Mouse (Mus musculus): ENCODE data around the gene Usp17la. TPM values are rescaled to one million over a fixed set of nuclear protein-coding genes. Genes with fewer than 3 reads are reported as not detected.

The Usp17la gene
- not detected for polyA plus RNA-seq (2017; shearing (Covaris generic))

GRCm38 (mm10) chr7:104856709-104857108 is at the start of gene Usp17la:
TSS of gene Usp17la (plus strand) at chr7:104857009.

GRCm38 (mm10) chr7:104842503-104842902 is 14.3 kb upstream of the Usp17la start, which contains the start of gene Usp17lb:
TSS of gene Usp17lb (minus strand) at chr7:104842603.

GRCm38 (mm10) chr7:104877731-104878130 is 20.9 kb downstream of the Usp17la start, which contains the start of gene Olfr665:
TSS of gene Olfr665 (plus strand) at chr7:104878031.

GRCm38 (mm10) chr7:104895852-104896251 is 39.0 kb downstream of the Usp17la start, which contains the start of gene Olfr666:
TSS of gene Olfr666 (minus strand) at chr7:104895952.

Other genes starting within 250 kb of the Usp17la start
- not detected for gene Olfr656, start 243.1 kb upstream of the Usp17la start, polyA plus RNA-seq (2017; shearing (Covaris generic))
- gene Olfr657, start 232.2 kb upstream of the Usp17la start, polyA plus RNA-seq (2017; shearing (Covaris generic)) = not detected
- not detected for gene Olfr658, start 209.7 kb upstream of the Usp17la start, polyA plus RNA-seq (2017; shearing (Covaris generic))
- gene Olfr659, start 190.3 kb upstream of the Usp17la start, polyA plus RNA-seq (2017; shearing (Covaris generic)) = 0.11 TPM
- not detected for gene Olfr661, start 170.5 kb upstream of the Usp17la start, polyA plus RNA-seq (2017; shearing (Covaris generic))
- not detected for gene Usp17le, start 79.5 kb upstream of the Usp17la start, polyA plus RNA-seq (2017; shearing (Covaris generic))
- not detected for gene Usp17lb, start 14.4 kb upstream of the Usp17la start, polyA plus RNA-seq (2017; shearing (Covaris generic))
- gene Olfr665, start 21.0 kb downstream of the Usp17la start, polyA plus RNA-seq (2017; shearing (Covaris generic)) = not detected
- not detected for gene Olfr666, start 38.9 kb downstream of the Usp17la start, polyA plus RNA-seq (2017; shearing (Covaris generic))
- gene Olfr667, start 64.5 kb downstream of the Usp17la start, polyA plus RNA-seq (2017; shearing (Covaris generic)) = not detected
- not detected for gene Olfr668, start 71.0 kb downstream of the Usp17la start, polyA plus RNA-seq (2017; shearing (Covaris generic))
- gene Olfr669, start 77.2 kb downstream of the Usp17la start, polyA plus RNA-seq (2017; shearing (Covaris generic)) = not detected
- gene Olfr670, start 105.6 kb downstream of the Usp17la start, polyA plus RNA-seq (2017; shearing (Covaris generic)) = not detected
- 0.17 TPM for gene Olfr671, start 122.1 kb downstream of the Usp17la start, polyA plus RNA-seq (2017; shearing (Covaris generic))
- not detected for gene Olfr672, start 145.0 kb downstream of the Usp17la start, polyA plus RNA-seq (2017; shearing (Covaris generic))
- not detected for gene Olfr675, start 171.5 kb downstream of the Usp17la start, polyA plus RNA-seq (2017; shearing (Covaris generic))
- not detected for gene Olfr676, start 175.7 kb downstream of the Usp17la start, polyA plus RNA-seq (2017; shearing (Covaris generic))
- not detected for gene Olfr677, start 194.4 kb downstream of the Usp17la start, polyA plus RNA-seq (2017; shearing (Covaris generic))
- gene Olfr678, start 207.5 kb downstream of the Usp17la start, polyA plus RNA-seq (2017; shearing (Covaris generic)) = not detected
- not detected for gene Olfr679, start 224.2 kb downstream of the Usp17la start, polyA plus RNA-seq (2017; shearing (Covaris generic))
- gene Olfr680-ps1, start 235.8 kb downstream of the Usp17la start, polyA plus RNA-seq (2017; shearing (Covaris generic)) = not detected

Data from naive thymus-derived CD4-positive, alpha-beta T cell, adult 5 months (primary cell).